Mouse (Mus musculus) G1E (cell line): ENCODE results near the gene Ldlrad3. TPM values are rescaled to one million over a fixed set of nuclear protein-coding genes. Genes with fewer than 3 reads are reported as not detected.

Experiments
- ATAC-seq: 2 replicates; pipeline ENCODE4 v1.8.0; 2016; ENCODE audit warnings: mild to moderate bottlenecking; ENCODE audit not compliant: insufficient number of reproducible peaks, poor library complexity, low FRiP score, severe bottlenecking; ENCODE audit errors: extremely low read depth
- DNase-seq: peaks from one replicate; pipeline ENCODE4 v3.0.0; 2012; ENCODE audit warnings: low spot score
- H3K27me3 ChIP-seq: 2 replicates; pipeline ENCODE4 v1.6.1; 2012; ENCODE audit warnings: mild to moderate bottlenecking, low read length, inconsistent platforms; ENCODE audit not compliant: insufficient read depth
- H3K36me3 ChIP-seq: replicated peaks from 2 replicates; pipeline ENCODE3; 2012; ENCODE audit warnings: mild to moderate bottlenecking, inconsistent platforms
- H3K4me1 ChIP-seq: 2 replicates; pipeline ENCODE4 v1.6.1; 2012; ENCODE audit warnings: low read depth, low read length, inconsistent platforms, mixed read lengths; ENCODE audit not compliant: insufficient read depth
- H3K4me3 ChIP-seq: 2 replicates; pipeline ENCODE4 v1.5.1; 2012; ENCODE audit warnings: low read depth, mild to moderate bottlenecking, inconsistent platforms, low read length, moderate library complexity, mixed read lengths
- H3K9me3 ChIP-seq: replicated peaks from 2 replicates; pipeline ENCODE4 v1.6.1; 2012; ENCODE audit warnings: inconsistent platforms
- CTCF ChIP-seq: IDR thresholded peaks from 2 replicates; pipeline ENCODE4 v1.5.1; 2012; ENCODE audit warnings: low read depth, low read length, inconsistent platforms, mixed read lengths
- GATA1 ChIP-seq: IDR thresholded peaks from 2 replicates; pipeline ENCODE4 v1.6.1; 2012; ENCODE audit warnings: borderline replicate concordance, low read length, inconsistent platforms, mixed read lengths
- GATA2 ChIP-seq: IDR thresholded peaks from 2 replicates; pipeline ENCODE4 v1.6.1; 2012; ENCODE audit warnings: low read depth, low read length, inconsistent platforms, borderline replicate concordance
- POLR2AphosphoS5 ChIP-seq: IDR thresholded peaks from 2 replicates; pipeline ENCODE4 v1.6.1; 2012; ENCODE audit warnings: low read depth, low read length, inconsistent platforms; ENCODE audit not compliant: insufficient replicate concordance
- TAL1 ChIP-seq: conservative IDR thresholded peaks from 2 replicates; pipeline ENCODE4 v1.6.1; 2012; ENCODE audit warnings: low read depth, low read length, inconsistent platforms, mixed read lengths
- polyA plus RNA-seq: library from polyadenylated mRNA; stranded (reverse); fragments of >175 nt; gene quantifications from 2 replicates; pipeline ENCODE4 v1.2.3, GENCODE M21; 2012
- total RNA-seq, 2 experiments: library from RNA; stranded (forward) in 1 of 2; stranded (reverse) in 1 of 2; fragments of 200-1000 nt in 1 of 2; fragments of >200 nt in 1 of 2; fragmentation: Nextera tagmentation in 1 of 2; gene quantifications; 2 replicates each; pipeline ENCODE4 v1.2.3; 2014 to 2017

Ldlrad3 gene
- total and polyA plus RNA-seq, 3 experiments, result 0.01 to 0.38 TPM; not detected in 1

DNA sequence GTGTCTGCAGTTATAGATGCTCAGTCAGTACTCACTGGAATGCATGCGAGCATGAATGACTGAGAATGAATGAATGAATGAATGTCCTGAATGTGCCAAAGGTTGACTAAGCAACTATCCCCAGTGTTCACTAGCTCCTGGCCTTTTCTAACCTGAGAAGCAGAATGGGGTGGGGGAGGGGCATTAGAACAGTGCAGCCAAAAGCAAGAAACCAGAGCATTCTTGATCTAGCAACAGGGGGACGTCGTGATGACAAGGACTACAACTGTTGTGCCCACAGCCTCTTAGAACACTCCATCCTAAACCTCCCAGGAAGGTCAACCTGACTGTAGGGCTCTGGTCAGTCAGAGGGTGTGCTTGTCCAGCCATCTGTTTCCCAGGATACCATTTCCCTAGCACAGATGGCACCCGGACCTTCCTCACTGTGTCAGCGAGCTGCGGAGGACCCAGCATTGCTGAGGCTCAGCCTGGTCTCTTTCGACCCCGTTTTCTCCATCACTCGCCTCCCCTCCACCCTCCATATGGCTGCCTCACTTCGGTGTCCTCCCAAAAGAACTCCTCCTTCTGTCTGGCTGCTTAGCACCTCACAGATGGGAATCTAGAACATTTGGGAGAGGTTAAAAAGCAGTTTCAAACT is 278.7 kb downstream of the Ldlrad3 start:
- Histone ChIP-seq H3K9me3 (no peaks in the 10 kb centered on the region), H3K27me3 (peaks cover 9% of the 10 kb centered on the region), H3K36me3 (peaks cover 2% of the 10 kb centered on the region), H3K4me1 (peaks cover 7% of the 10 kb centered on the region), H3K4me3 (no peak overlapping the region)
- ATAC-seq (no peak), DNase-seq (no peak)
- TF ChIP-seq CTCF (no peak), GATA2 (no peak), GATA1 (no peak), POLR2AphosphoS5 (no peak), TAL1 (no peak)

DNA sequence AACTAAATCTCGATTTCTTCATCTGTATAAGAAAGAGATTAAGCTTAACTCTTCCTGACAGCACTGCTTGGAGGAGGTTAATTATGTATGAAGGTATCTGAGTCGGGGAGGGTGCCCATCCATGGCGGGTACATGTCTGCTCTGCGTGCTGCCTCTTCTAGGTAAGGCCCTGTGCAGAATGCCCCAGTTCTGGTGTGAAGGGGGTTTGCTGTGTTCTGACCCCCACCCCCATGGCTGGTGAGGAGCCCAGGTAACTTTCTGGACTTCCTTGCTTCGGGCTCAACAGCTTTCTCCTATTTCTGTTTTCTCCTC is 279.9 kb downstream of the Ldlrad3 start:
- no peak for DNase-seq

DNA sequence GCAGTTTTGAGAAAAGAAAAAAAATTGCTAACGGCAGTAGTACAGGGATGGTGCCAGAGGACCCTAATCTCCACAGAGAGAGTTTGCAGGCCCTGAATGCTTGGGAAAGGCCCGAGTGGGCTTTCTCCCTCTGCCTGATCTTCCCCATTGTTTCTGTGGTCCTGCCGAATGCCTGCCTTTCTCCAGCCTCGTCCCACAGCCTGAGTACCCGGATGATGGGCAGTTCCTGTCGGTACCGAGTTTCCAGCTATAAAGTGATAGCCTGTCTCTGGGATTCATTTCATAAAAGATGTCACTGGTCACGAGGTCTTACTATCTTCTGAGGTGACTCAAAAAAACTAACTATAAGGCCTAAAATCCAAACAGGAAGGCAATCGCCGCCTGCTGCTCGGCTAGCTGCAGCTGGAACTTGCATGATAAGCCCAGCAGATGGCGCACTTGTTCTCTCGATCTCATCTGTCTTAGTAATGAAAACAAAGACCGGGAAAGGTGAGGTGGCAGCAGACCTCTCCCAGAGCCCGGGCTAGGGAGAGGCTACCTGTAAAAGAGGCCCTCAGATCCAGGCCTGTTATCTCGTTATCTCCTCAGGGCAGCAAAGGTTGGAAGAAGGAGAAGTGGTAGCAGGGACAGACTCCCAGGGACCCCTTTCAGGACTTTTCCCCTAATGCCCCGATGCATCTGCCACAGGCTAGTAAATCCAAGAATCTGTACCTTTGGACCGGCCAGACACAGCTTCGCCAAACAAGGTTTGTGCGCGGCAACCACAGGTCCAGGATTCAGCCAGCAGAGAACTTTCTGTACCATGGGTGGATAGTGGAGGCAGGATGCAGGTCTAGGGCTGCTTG is 280.4 kb downstream of the Ldlrad3 start:
- H3K4me3 ChIP-seq, result no peak overlapping the region
- peak; percentile 69 for TF ChIP-seq CTCF
- no peak for TF ChIP-seq TAL1
- TF ChIP-seq GATA2, result no peak
- TF ChIP-seq POLR2AphosphoS5, result no peak
- no peak for TF ChIP-seq GATA1
- ATAC-seq (no peak), DNase-seq (peak; percentile 53)
- no peaks in the 10 kb centered on the region for H3K9me3 ChIP-seq
- peaks cover 18% of the 10 kb centered on the region for H3K36me3 ChIP-seq
- peaks cover 8% of the 10 kb centered on the region for H3K27me3 ChIP-seq
- H3K4me1 ChIP-seq, result peaks cover 7% of the 10 kb centered on the region

More for the DNA sequence above, 279.9 kb downstream of the Ldlrad3 start:
- no peak for TF ChIP-seq GATA1
- no peaks in the 10 kb centered on the region for H3K9me3 ChIP-seq
- peaks cover 12% of the 10 kb centered on the region for H3K36me3 ChIP-seq
- no peak for ATAC-seq
- peaks cover 7% of the 10 kb centered on the region for H3K4me1 ChIP-seq
- H3K4me3 ChIP-seq, result no peak overlapping the region
- H3K27me3 ChIP-seq, result peaks cover 9% of the 10 kb centered on the region

DNA sequence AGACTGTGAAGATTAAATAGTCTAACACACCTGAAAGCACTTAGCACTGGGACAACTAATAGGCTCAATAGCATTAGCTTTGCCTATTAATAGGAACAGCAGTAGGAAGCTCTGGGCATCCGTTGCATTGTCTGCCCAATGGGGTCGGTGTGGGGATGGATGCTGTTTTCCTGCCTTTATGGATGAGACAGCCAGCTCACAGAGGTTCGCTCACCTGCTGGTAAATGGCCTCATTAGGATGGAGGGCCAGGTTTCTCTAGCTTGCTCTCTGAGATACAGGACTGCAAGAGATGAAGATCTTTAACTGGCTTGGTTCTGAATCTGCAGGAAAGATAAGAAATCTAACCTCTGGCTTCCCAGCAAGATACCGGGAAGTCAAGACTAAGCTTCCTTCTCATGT is 284.0 kb downstream of the Ldlrad3 start:
- H3K27me3 ChIP-seq, result peaks cover 2% of the 10 kb centered on the region; the same call in 1 of the 2 replicates
- peaks cover 50% of the 10 kb centered on the region for H3K36me3 ChIP-seq
- no peaks in the 10 kb centered on the region for H3K9me3 ChIP-seq
- peaks cover 7% of the 10 kb centered on the region for H3K4me1 ChIP-seq
- DNase-seq (no peak), ATAC-seq (no peak)
- TF ChIP-seq POLR2AphosphoS5, result no peak
- no peak for TF ChIP-seq TAL1
- TF ChIP-seq GATA1, result no peak
- no peak overlapping the region for H3K4me3 ChIP-seq

Other genes with a start within 250 kb of the Ldlrad3 start
- gene Trim44, start 221.4 kb upstream of the Ldlrad3 start, total RNA-seq (2014; fragmentation: Nextera tagmentation), result 73.9 and 82.4 TPM in 2 replicates
- gene Trim44, start 221.4 kb upstream of the Ldlrad3 start, total RNA-seq (2017), result 63.1 and 75.0 TPM in 2 replicates
- gene Trim44, start 221.4 kb upstream of the Ldlrad3 start, polyA plus RNA-seq, result 18.5 and 22.1 TPM in 2 replicates